21 mouse cellular contexts compared by ENCODE assay signal in genomic region chr9:43793411-43793810, GRCm38 (mm10). TPM values are rescaled to one million over a fixed set of nuclear protein-coding genes. Genes with fewer than 3 reads are reported as not detected.
A peak's percentile ranks its signal among the peaks of the same experiment; 100 is the strongest.
DNase-seq lines count a peak whose midpoint lies in the region; ATAC-seq lines count a peak whose summit lies in the region.
"Had no signal": no experiment of that assay in that cellular context is flagged by ENCODE, and none has a peak within 500 bp of the region (broad histone marks: within the 10 kb centered on the region; RNA-seq: fewer than 3 reads in every experiment).

No protein-coding gene starts in this region.

- ATAC-seq in inflammation-experienced regulatory T-cells, adult 6 months = no peak
- ATAC-seq: activated CD4-positive, CD25-positive, alpha-beta regulatory T cell, adult 4 months; CD4-positive, CD25-positive, alpha-beta regulatory T cell, adult 4 months; forebrain, embryonic 14.5 days; forebrain, embryonic 16.5 days; Patski had no signal

- DNase-seq in adrenal gland, adult (ENCODE audit: inconsistent age in 2 of 2, low spot score in 1 of 2) = peak; percentile 75 to 86
- DNase-seq in adrenal gland, adult 18-20 months (ENCODE audit: low spot score in 2 of 2) = no peak
- peak; percentile 61 for DNase-seq in adrenal gland, adult 8-10 months
- peak; percentile 50 for DNase-seq in adrenal gland, postnatal 14 days
- peak; percentile 63 to 68 for DNase-seq in adrenal gland, postnatal 36 days
- DNase-seq in ovary, adult 18-20 months (ENCODE audit: low spot score) = no peak
- DNase-seq: B cell, adult 2 months; cerebellum, adult 11 months; cerebellum, adult 18-20 months; cerebellum, adult 8-10 months; cerebellum, adult 9-11 months; cerebellum, postnatal 14 days; cerebellum, postnatal 36 days; embryo, embryonic 11 days had no signal

RNA-seq across cellular contexts. Expression of gene Nectin1, which starts 49.6 kb away (rescaled TPM):
- 10 to 100 TPM; 25.8 to 27.4 TPM for total RNA-seq in adrenal gland, adult 18-20 months (2021)
- total RNA-seq in adrenal gland, adult 8-10 months (2022) = 10 to 100 TPM; 39.3 to 61.3 (median 50.2) TPM
- 15.7 and 21.5 TPM in 2 replicates for total RNA-seq in adrenal gland, postnatal 14 days (2021)
- 10 to 100 TPM; 25.1 to 37.1 TPM for total RNA-seq in adrenal gland, postnatal 36 days (2021)
- 1 to 10 TPM in 1 of 3 experiments, under 1 TPM in 2; 0.36 to 2.6 (median 0.57) TPM for polyA plus RNA-seq in inflammation-experienced regulatory T-cells, adult 6 months (2017; shearing (Covaris generic))
- polyA plus RNA-seq: G1E had no signal

Comparison
In these comparisons a context has a peak if more than half of its experiments do, and no peak if none do; other contexts are left out.
1. DNase-seq: peak in adrenal gland, adult (2 of 2), adrenal gland, adult 8-10 months (single experiment), adrenal gland, postnatal 14 days (single experiment) and adrenal gland, postnatal 36 days (2 of 2); none in adrenal gland, adult 18-20 months (0 of 2) and ovary, adult 18-20 months (single experiment).